Mouse (Mus musculus) frontal cortex, adult (tissue): ENCODE data around the gene Zfp966.
"Not testable (repeated sequence)": the region's sequence is repeated elsewhere in the genome, so short reads cannot be mapped to it uniquely, and the experiment has no call there.

Experiments used
- ATAC-seq: cut with Nextera tagmentation; 2 replicates; pipeline ENCODE4 v1.9.2; 2017; ENCODE audit warnings: mild to moderate bottlenecking, moderate library complexity, mixed read lengths; ENCODE audit not compliant: low TSS enrichment

Gene Zfp966

GRCm38 (mm10) chr2:175931000-175931399 lies at the start of gene Zfp966:
TSS of gene Zfp966 (minus strand) at chr2:175931100.
- not testable (repeated sequence) for ATAC-seq

- ATAC-seq, result not testable (repeated sequence)
These were observed 34.1 kb upstream of the Zfp966 start, which contains the start of gene Gm2026 for GRCm38 (mm10) chr2:175965031-175965430. TSS of gene Gm2026 (plus strand) at chr2:175965331.

GRCm38 (mm10) chr2:175869024-175869423 lies 61.9 kb downstream of the Zfp966 start, which contains the start of gene Gm6710:
TSS of gene Gm6710 (plus strand) at chr2:175869219.
- not testable (repeated sequence) for ATAC-seq
